Mouse (Mus musculus) splenic B cell, adult 2 months (primary cell): ENCODE results near the gene Slc40a1.

ENCODE experiments used
- DNase-seq: peaks from one replicate; pipeline ENCODE4 v3.0.0-alpha.2; 2011; ENCODE audit warnings: low read depth, low spot score
- H3K27me3 ChIP-seq: 2 replicates; pipeline ENCODE4 v1.6.1; 2012; ENCODE audit warnings: mild to moderate bottlenecking, low read length, moderate library complexity, mixed read lengths; ENCODE audit not compliant: control insufficient read depth, poor library complexity, insufficient read depth, severe bottlenecking
- H3K36me3 ChIP-seq: 2 replicates; pipeline ENCODE4 v1.6.1; 2012; ENCODE audit warnings: mild to moderate bottlenecking, low read length, moderate library complexity, mixed read lengths; ENCODE audit not compliant: control insufficient read depth, poor library complexity, insufficient read depth, severe bottlenecking

Slc40a1 gene

GRCm38 (mm10) chr1:45905107-45905821, 21.1 kb downstream of the Slc40a1 start:
- DNase-seq: no peak

GRCm38 (mm10) chr1:45904161-45904560, 22.2 kb downstream of the Slc40a1 start:
- no peaks in the 10 kb centered on the region for H3K36me3 ChIP-seq
- no peak for DNase-seq
- no peaks in the 10 kb centered on the region for H3K27me3 ChIP-seq

More at GRCm38 (mm10) chr1:45905107-45905821, 21.1 kb downstream of the Slc40a1 start:
- H3K27me3 ChIP-seq: no peaks in the 10 kb centered on the region
- H3K36me3 ChIP-seq: no peaks in the 10 kb centered on the region

- H3K36me3 ChIP-seq: no peaks in the 10 kb centered on the region
- H3K27me3 ChIP-seq: no peaks in the 10 kb centered on the region
- DNase-seq: no peak
Measured at GRCm38 (mm10) chr1:45898044-45898443, 28.3 kb downstream of the Slc40a1 start.

GRCm38 (mm10) chr1:45894168-45894912, 32.0 kb downstream of the Slc40a1 start:
- no peaks in the 10 kb centered on the region for H3K27me3 ChIP-seq
- DNase-seq: no peak
- H3K36me3 ChIP-seq: no peaks in the 10 kb centered on the region

- Histone ChIP-seq H3K27me3 (no peaks in the 10 kb centered on the region), H3K36me3 (no peaks in the 10 kb centered on the region)
- no peak for DNase-seq
Measured at GRCm38 (mm10) chr1:45891986-45892385, 34.3 kb downstream of the Slc40a1 start.

GRCm38 (mm10) chr1:45890173-45890572, 36.1 kb downstream of the Slc40a1 start, which contains the start of gene Gm5269:
Gene Gm5269, minus strand, starts transcription at chr1:45890273.
- Histone ChIP-seq H3K36me3 (no peaks in the 10 kb centered on the region), H3K27me3 (no peaks in the 10 kb centered on the region)
- no peak for DNase-seq

- DNase-seq: no peak
- Histone ChIP-seq H3K27me3 (no peaks in the 10 kb centered on the region), H3K36me3 (no peaks in the 10 kb centered on the region)
Measured at GRCm38 (mm10) chr1:45886800-45887199, 39.5 kb downstream of the Slc40a1 start.

- Histone ChIP-seq H3K27me3 (no peaks in the 10 kb centered on the region), H3K36me3 (no peaks in the 10 kb centered on the region)
- DNase-seq: no peak
Measured at GRCm38 (mm10) chr1:45883378-45883777, 42.9 kb downstream of the Slc40a1 start.

- H3K27me3 ChIP-seq: no peaks in the 10 kb centered on the region
- DNase-seq: no peak
- no peaks in the 10 kb centered on the region for H3K36me3 ChIP-seq
Measured at GRCm38 (mm10) chr1:45882076-45882475, 44.2 kb downstream of the Slc40a1 start.

- DNase-seq: peak; percentile 1
- Histone ChIP-seq H3K36me3 (no peaks in the 10 kb centered on the region), H3K27me3 (no peaks in the 10 kb centered on the region)
Measured at GRCm38 (mm10) chr1:45881228-45881832, 45.0 kb downstream of the Slc40a1 start.

- H3K36me3 ChIP-seq: no peaks in the 10 kb centered on the region
- DNase-seq: no peak
- H3K27me3 ChIP-seq: no peaks in the 10 kb centered on the region
Measured at GRCm38 (mm10) chr1:45877463-45877862, 48.9 kb downstream of the Slc40a1 start.

GRCm38 (mm10) chr1:45876450-45877198, 49.7 kb downstream of the Slc40a1 start:
- Histone ChIP-seq H3K27me3 (no peaks in the 10 kb centered on the region), H3K36me3 (no peaks in the 10 kb centered on the region)
- DNase-seq: no peak

GRCm38 (mm10) chr1:45875640-45876039, 50.7 kb downstream of the Slc40a1 start:
- no peaks in the 10 kb centered on the region for H3K36me3 ChIP-seq
- no peaks in the 10 kb centered on the region for H3K27me3 ChIP-seq
- DNase-seq: no peak

- DNase-seq: no peak
- H3K36me3 ChIP-seq: no peaks in the 10 kb centered on the region
- H3K27me3 ChIP-seq: no peaks in the 10 kb centered on the region
Measured at GRCm38 (mm10) chr1:45873250-45873649, 53.1 kb downstream of the Slc40a1 start.
